Mouse (Mus musculus) forebrain, embryonic 14.5 days (tissue): ENCODE results near the gene Apobec3. TPM values are rescaled to one million over a fixed set of nuclear protein-coding genes. Genes with fewer than 3 reads are reported as not detected.

Source experiments
- ATAC-seq: fragments of 200-750 bp; cut with Nextera tagmentation; 2 replicates; pipeline ENCODE4 v1.8.0; 2017; ENCODE audit warnings: mild to moderate bottlenecking, moderate library complexity
- DNase-seq: peaks from one replicate; pipeline ENCODE4 v3.0.0-alpha.2; 2015; ENCODE audit warnings: low spot score
- H3K27ac ChIP-seq: fragments of 300-500 bp; sonication (generic); 2 replicates; pipeline ENCODE4 v1.5.1; 2014; ENCODE audit warnings: low read depth, mild to moderate bottlenecking, control low read depth, low read length, moderate library complexity
- H3K27me3 ChIP-seq: fragments of 300-500 bp; sonication (generic); replicated peaks from 2 replicates; pipeline ENCODE4 v1.6.1; 2014; ENCODE audit warnings: low read length, control low read depth, mixed read lengths; ENCODE audit not compliant: control insufficient read depth, insufficient read depth
- H3K36me3 ChIP-seq: fragments of 300-500 bp; sonication (generic); 2 replicates; pipeline ENCODE4 v1.6.1; 2014; ENCODE audit warnings: low read length, control low read depth; ENCODE audit not compliant: control insufficient read depth, insufficient read depth
- H3K4me1 ChIP-seq: fragments of 300-500 bp; sonication (generic); 2 replicates; pipeline ENCODE4 v1.6.1; 2014; ENCODE audit warnings: antibody characterized with exemption, low read length, control low read depth; ENCODE audit not compliant: control insufficient read depth, insufficient read depth
- H3K4me2 ChIP-seq: fragments of 300-500 bp; sonication (generic); 2 replicates; pipeline ENCODE4 v1.6.1; 2014; ENCODE audit warnings: mild to moderate bottlenecking, control low read depth, low read length
- H3K4me3 ChIP-seq: fragments of 300-500 bp; sonication (generic); 2 replicates; pipeline ENCODE4 v1.5.1; 2014; ENCODE audit warnings: low read depth, low read length, control low read depth
- H3K9ac ChIP-seq: fragments of 300-500 bp; sonication (generic); 2 replicates; pipeline ENCODE4 v1.6.1; 2014; ENCODE audit warnings: mild to moderate bottlenecking, low read length, control low read depth, moderate library complexity
- H3K9me3 ChIP-seq: fragments of 300-500 bp; sonication (generic); replicated peaks from 2 replicates; pipeline ENCODE4 v1.6.1; 2016; ENCODE audit warnings: low read length, control low read depth, mixed read lengths; ENCODE audit not compliant: control insufficient read depth
- WGBS: fragments of 180-500 bp; shearing (Covaris S2); extraction: QIAGEN DNeasy Blood & Tissue Kit; methylation state at CpG from one replicate; pipeline ENCODE4 v1.1.7; 2014; 5-methylcytosine and 5-hydroxymethylcytosine counted together
- polyA plus RNA-seq: library from polyadenylated mRNA; unstranded; fragments of >200 nt; fragmentation: Nextera tagmentation; extraction: Ambion mirVana; gene quantifications from 2 replicates; pipeline ENCODE4 v1.2.1, GENCODE M21; 2014

The Apobec3 gene
- polyA plus RNA-seq, 1 experiment from 2014 or later: 5.6 TPM

- H3K4me3 ChIP-seq: peak overlapping the region; percentile 45
- no peak for DNase-seq
- H3K27me3 ChIP-seq: peaks cover 2% of the 10 kb centered on the region
- H3K9me3 ChIP-seq: no peaks in the 10 kb centered on the region
- ATAC-seq: no peak
- H3K9ac ChIP-seq: 0 out of 2 replicates have a peak overlapping the region, but pooled peaks have one; percentile 69
- H3K27ac ChIP-seq: peak overlapping the region; percentile 24; the same call in 1 of the 2 replicates
- 91% methylated on average over 3 of the region's 3 CpGs for WGBS
- H3K36me3 ChIP-seq: no peaks in the 10 kb centered on the region
- H3K4me2 ChIP-seq: peak overlapping the region; percentile 70
- peaks cover 10% of the 10 kb centered on the region for H3K4me1 ChIP-seq
Observed at GRCm38 (mm10) chr15:79928316-79928715, 36.9 kb downstream of the Apobec3 start.

DNA sequence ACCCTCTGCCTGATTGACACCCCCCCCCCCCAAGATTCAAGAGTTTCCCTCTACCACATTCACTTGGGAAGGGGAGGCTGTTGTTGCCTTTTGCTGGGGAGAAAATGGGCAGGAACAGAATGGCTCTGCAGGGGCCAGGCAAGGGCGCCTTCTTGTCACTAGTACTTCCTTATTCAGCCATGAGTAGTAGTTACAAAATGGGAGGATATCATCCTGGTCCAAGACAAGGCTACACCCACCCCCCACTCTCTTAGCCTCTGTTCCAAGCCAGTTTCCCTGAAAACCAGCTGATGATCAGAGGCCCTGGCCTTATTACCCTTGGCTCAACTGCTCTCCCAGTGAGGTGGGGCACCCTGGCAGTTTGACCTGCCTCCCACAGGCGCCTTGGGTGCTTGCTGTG, 37.3 kb downstream of the Apobec3 start:
- no peak overlapping the region for H3K9ac ChIP-seq

DNA sequence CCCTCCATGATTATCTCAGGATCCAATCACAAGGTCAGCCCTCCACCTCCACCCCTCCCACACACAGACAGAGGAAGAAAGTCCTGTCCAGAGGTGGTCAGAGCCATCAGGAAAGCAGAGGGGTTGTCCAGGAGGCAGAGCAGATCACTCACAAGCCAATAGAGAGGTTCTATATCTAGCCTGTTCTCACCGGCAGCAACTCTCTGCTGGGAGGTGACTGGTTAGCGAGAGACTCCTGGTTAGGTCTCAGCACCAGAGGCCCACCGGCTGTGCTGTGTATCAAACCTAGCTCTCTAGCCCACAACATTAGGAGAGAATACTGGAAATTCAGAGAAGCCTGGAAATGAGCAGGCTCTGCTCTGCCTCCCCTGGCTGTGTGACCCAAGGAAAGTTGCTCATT, 38.3 kb downstream of the Apobec3 start:
- Histone ChIP-seq H3K9me3 (no peaks in the 10 kb centered on the region), H3K4me2 (no peak overlapping the region), H3K27ac (no peak overlapping the region), H3K9ac (no peak overlapping the region), H3K4me3 (no peak overlapping the region), H3K27me3 (peaks cover 9% of the 10 kb centered on the region), H3K36me3 (no peaks in the 10 kb centered on the region), H3K4me1 (peaks cover 19% of the 10 kb centered on the region)
- WGBS: 87% methylated on average over 3 of the region's 3 CpGs
- ATAC-seq (no peak), DNase-seq (no peak)

More for the DNA sequence above, 37.3 kb downstream of the Apobec3 start:
- H3K27me3 ChIP-seq: peaks cover 6% of the 10 kb centered on the region
- ATAC-seq (no peak), DNase-seq (no peak)
- no peak overlapping the region for H3K4me3 ChIP-seq
- no peaks in the 10 kb centered on the region for H3K36me3 ChIP-seq
- H3K27ac ChIP-seq: no peak overlapping the region
- 76% methylated on average over 2 of the region's 2 CpGs for WGBS
- peaks cover 14% of the 10 kb centered on the region for H3K4me1 ChIP-seq
- H3K9me3 ChIP-seq: no peaks in the 10 kb centered on the region
- no peak overlapping the region for H3K4me2 ChIP-seq

- 20% methylated on average over 13 of the region's 13 CpGs for whole genome bisulfite sequencing
- Histone ChIP-seq H3K9ac (no peak overlapping the region; the same call in 1 of the 2 replicates), H3K4me2 (peak overlapping the region; percentile 74), H3K4me1 (peaks cover 19% of the 10 kb centered on the region), H3K27ac (no peak overlapping the region), H3K27me3 (peaks cover 9% of the 10 kb centered on the region), H3K9me3 (no peaks in the 10 kb centered on the region), H3K4me3 (peak overlapping the region; percentile 55), H3K36me3 (no peaks in the 10 kb centered on the region)
- no peak for DNase-seq
- ATAC-seq: no peak
Observed at GRCm38 (mm10) chr15:79931496-79932141, 40.2 kb downstream of the Apobec3 start.

DNA sequence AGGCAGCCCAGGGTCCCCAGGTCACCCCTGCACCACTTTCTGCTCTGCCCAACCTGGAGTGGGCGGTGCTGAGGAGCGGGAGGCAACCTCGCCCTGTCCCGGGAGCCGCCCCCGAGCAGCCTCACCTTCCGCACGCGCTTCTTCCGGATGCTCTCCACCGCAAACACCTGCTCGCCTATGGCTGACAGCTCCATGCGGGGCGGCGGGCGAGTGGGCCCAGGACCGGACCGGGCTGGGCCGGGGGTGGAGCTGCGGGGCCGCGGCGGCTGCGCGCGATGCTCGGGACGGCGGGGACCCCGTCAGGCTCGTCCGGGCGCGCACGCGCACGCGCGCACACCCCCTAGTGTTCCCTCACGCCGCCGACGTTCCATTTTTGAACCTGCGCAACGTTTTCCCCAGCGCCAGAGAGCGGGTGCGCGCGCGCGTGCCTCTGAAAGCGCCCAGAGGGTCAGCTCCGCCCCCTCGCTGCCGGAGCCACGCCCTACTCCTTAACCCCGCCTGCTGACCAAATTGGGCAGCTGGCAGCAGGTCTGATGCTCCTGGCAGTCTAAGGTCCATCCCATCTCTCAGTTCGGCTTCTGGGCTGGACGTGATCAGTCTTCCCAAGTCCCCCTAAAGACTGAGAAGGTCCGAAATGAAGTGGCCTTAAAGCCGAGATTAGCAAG, 41.0 kb downstream of the Apobec3 start:
- DNase-seq: peak; percentile 88
- peaks cover 15% of the 10 kb centered on the region for H3K4me1 ChIP-seq
- H3K9me3 ChIP-seq: no peaks in the 10 kb centered on the region
- H3K4me3 ChIP-seq: peak overlapping the region; percentile 55
- ATAC-seq: peak; percentile 54
- H3K27me3 ChIP-seq: peaks cover 9% of the 10 kb centered on the region
- H3K36me3 ChIP-seq: no peaks in the 10 kb centered on the region
- H3K27ac ChIP-seq: no peak overlapping the region
- peak overlapping the region; percentile 71 for H3K9ac ChIP-seq
- under 1% methylated on average over 41 of the region's 62 CpGs for WGBS
- peak overlapping the region; percentile 74 for H3K4me2 ChIP-seq

DNA sequence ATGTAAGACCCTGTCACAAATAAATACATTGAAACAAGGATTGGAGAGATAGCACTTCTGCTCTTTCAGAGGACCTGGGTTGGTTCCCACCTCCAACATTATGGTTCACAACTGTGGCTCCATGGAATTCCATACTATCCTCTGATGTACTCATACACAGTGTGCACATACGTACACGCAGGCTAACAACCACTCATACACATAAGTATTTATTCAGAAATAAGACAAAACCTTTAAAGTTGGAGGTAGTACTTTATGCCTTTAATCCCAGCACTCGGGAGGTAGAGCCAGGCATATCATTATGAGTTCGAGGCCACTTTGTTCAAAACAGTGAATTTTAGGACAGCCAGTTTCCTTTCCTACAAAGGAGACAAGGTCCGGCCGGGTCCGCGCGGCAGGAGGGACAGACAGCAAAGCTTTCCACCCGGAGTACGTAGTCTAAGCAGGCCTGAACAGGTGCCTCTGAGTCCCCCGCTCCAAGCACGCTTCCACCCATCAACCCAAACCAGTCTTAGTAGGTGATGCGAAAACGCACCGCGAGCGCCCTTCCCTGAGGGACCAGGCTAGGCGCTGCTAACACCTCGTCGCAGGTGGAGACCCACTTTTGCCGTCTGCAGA, 41.7 kb downstream of the Apobec3 start:
- Histone ChIP-seq H3K27me3 (peaks cover 9% of the 10 kb centered on the region), H3K4me2 (peak overlapping the region; percentile 74), H3K4me1 (peaks cover 15% of the 10 kb centered on the region), H3K9me3 (no peaks in the 10 kb centered on the region), H3K9ac (peak overlapping the region; percentile 71; the same call in 1 of the 2 replicates), H3K4me3 (peak overlapping the region; percentile 55), H3K36me3 (no peaks in the 10 kb centered on the region), H3K27ac (no peak overlapping the region)
- WGBS: 4% methylated on average over 22 of the region's 22 CpGs
- ATAC-seq (no peak), DNase-seq (no peak)

DNA sequence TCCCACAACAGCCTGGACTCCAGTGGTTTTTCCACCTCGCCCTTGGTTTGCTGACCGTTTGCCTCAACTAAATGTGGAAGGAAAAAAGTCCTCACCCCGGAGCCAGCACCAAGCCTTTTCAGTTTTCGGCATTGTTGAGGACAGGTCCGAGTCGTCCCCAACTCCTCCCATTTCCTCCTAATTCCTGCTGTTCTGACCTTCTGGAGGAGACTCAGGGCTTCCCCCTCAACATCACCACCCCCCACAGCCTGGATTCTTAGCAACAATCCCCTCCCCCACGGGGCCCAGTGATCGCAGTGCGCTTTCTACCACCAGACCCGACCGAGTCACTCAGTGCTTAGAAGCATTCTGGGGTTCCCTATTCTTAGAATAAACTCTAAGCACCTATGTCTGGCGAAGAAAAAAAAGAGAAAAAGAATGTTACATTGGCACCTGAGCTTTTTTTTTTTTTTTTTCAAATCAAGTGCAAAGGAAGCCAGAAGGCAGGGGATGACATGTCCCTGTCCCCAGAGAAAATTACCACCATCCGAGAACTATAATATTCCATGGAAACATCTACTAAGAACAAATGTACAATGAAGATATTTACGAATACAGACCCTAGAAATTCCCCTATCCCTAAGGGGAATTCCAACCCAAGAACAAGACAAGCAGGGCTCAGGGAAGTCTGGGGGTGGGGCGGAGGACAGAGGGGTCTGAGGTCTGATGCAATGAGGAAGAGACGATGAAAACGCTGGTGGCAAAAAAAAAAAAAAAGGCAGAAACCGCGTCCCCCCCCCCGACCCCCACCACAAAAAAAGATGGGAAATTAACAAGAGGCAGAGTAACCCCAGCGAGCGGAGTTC, 42.4 kb downstream of the Apobec3 start:
- no peak overlapping the region for H3K27ac ChIP-seq
- DNase-seq: no peak

GRCm38 (mm10) chr15:79934776-79935175, 43.3 kb downstream of the Apobec3 start:
- peak; percentile 58 for DNase-seq
- Histone ChIP-seq H3K9me3 (no peaks in the 10 kb centered on the region), H3K36me3 (no peaks in the 10 kb centered on the region), H3K9ac (no peak overlapping the region), H3K27ac (no peak overlapping the region), H3K4me1 (peaks cover 15% of the 10 kb centered on the region), H3K27me3 (peaks cover 9% of the 10 kb centered on the region), H3K4me3 (no peak overlapping the region), H3K4me2 (peak overlapping the region; percentile 15; the same call in 1 of the 2 replicates)
- 2% methylated on average over 10 of the region's 10 CpGs for WGBS
- ATAC-seq: no peak

More for the DNA sequence above, 42.4 kb downstream of the Apobec3 start:
- peak overlapping the region; percentile 15 for H3K4me2 ChIP-seq
- peaks cover 15% of the 10 kb centered on the region for H3K4me1 ChIP-seq
- no peaks in the 10 kb centered on the region for H3K9me3 ChIP-seq
- peaks cover 9% of the 10 kb centered on the region for H3K27me3 ChIP-seq
- ATAC-seq: no peak
- H3K9ac ChIP-seq: no peak overlapping the region; the same call in 1 of the 2 replicates
- H3K36me3 ChIP-seq: no peaks in the 10 kb centered on the region
- 1% methylated on average over 22 of the region's 22 CpGs for WGBS
- no peak overlapping the region for H3K4me3 ChIP-seq
